Mouse (Mus musculus) G1E (cell line): ENCODE data around the gene Tspan9.

Experiments
- CTCF ChIP-seq: IDR thresholded peaks from 2 replicates; pipeline ENCODE4 v1.5.1; 2012; ENCODE audit warnings: low read depth, low read length, inconsistent platforms, mixed read lengths
- GATA2 ChIP-seq: IDR thresholded peaks from 2 replicates; pipeline ENCODE4 v1.6.1; 2012; ENCODE audit warnings: low read depth, low read length, inconsistent platforms, borderline replicate concordance
- POLR2AphosphoS5 ChIP-seq: IDR thresholded peaks from 2 replicates; pipeline ENCODE4 v1.6.1; 2012; ENCODE audit warnings: low read depth, low read length, inconsistent platforms; ENCODE audit not compliant: insufficient replicate concordance
- TAL1 ChIP-seq: conservative IDR thresholded peaks from 2 replicates; pipeline ENCODE4 v1.6.1; 2012; ENCODE audit warnings: low read depth, low read length, inconsistent platforms, mixed read lengths

- TF ChIP-seq TAL1 (no peak), CTCF (no peak), POLR2AphosphoS5 (no peak), GATA2 (no peak)
Measured at GRCm38 (mm10) chr6:128099871-128100270, 43.5 kb downstream of the Tspan9 start.
